Mouse (Mus musculus): ENCODE results near the gene Crlf1. TPM values are rescaled to one million over a fixed set of nuclear protein-coding genes. Genes with fewer than 3 reads are reported as not detected.

Crlf1 gene
- polyA plus RNA-seq, 1 experiment from 2014 or later, result 98.7 TPM

- Histone ChIP-seq H3K36me3 (ENCODE audit: insufficient read depth, low read length) (no peaks in the 10 kb centered on the region), H3K4me3 (ENCODE audit: low read depth, low read length) (no peak overlapping the region), H3K4me1 (ENCODE audit: insufficient read depth, low read depth, low read length) (peaks cover 28% of the 10 kb centered on the region), H3K9ac (replicated peaks; ENCODE audit: low read depth) (no peak overlapping the region), H3K27me3 (replicated peaks; ENCODE audit: insufficient read depth, low read length) (no peaks in the 10 kb centered on the region), H3K27ac (ENCODE audit: low read length) (no peak overlapping the region), H3K4me2 (replicated peaks; ENCODE audit: low read depth, low read length) (no peak overlapping the region), H3K9me3 (ENCODE audit: low read length) (no peaks in the 10 kb centered on the region)
- TF ChIP-seq CTCF (IDR thresholded peaks at IDR 0.05), result no peak
- no peak for TF ChIP-seq EP300 (IDR thresholded peaks at IDR 0.05)
- 0% methylated on average over 1 of the region's 1 CpGs for WGBS
- DNase-seq (ENCODE audit: low spot score) (peak; percentile 49), ATAC-seq (peak; percentile 57)
These were observed 59.9 kb downstream of the Crlf1 start for GRCm38 (mm10) chr8:70552836-70553235.

Other genes with a start within 250 kb of the Crlf1 start
- gene Homer3, start 210.3 kb upstream of the Crlf1 start, polyA plus RNA-seq (2015; fragmentation: Nextera tagmentation; extraction: Ambion mirVana), result 54.1 and 61.1 TPM in 2 replicates
- gene Ddx49, start 190.7 kb upstream of the Crlf1 start, polyA plus RNA-seq (2015; fragmentation: Nextera tagmentation; extraction: Ambion mirVana), result 29.9 and 32.5 TPM in 2 replicates
- gene Cope, start 190.6 kb upstream of the Crlf1 start, polyA plus RNA-seq (2015; fragmentation: Nextera tagmentation; extraction: Ambion mirVana), result 266 and 297 TPM in 2 replicates
- gene Cers1, start 177.4 kb upstream of the Crlf1 start, polyA plus RNA-seq (2015; fragmentation: Nextera tagmentation; extraction: Ambion mirVana), result 0.63 and 1.6 TPM in 2 replicates
- 0.33 and 0.81 TPM in 2 replicates for gene Gdf1, start 163.3 kb upstream of the Crlf1 start, polyA plus RNA-seq (2015; fragmentation: Nextera tagmentation; extraction: Ambion mirVana)
- 10.4 and 11.1 TPM in 2 replicates for gene Upf1, start 139.9 kb upstream of the Crlf1 start, polyA plus RNA-seq (2015; fragmentation: Nextera tagmentation; extraction: Ambion mirVana)
- 0.13 and 0.29 TPM in 2 replicates for gene Comp, start 119.6 kb upstream of the Crlf1 start, polyA plus RNA-seq (2015; fragmentation: Nextera tagmentation; extraction: Ambion mirVana)
- 5.1 and 7.0 TPM in 2 replicates for gene Crtc1, start 53.6 kb upstream of the Crlf1 start, polyA plus RNA-seq (2015; fragmentation: Nextera tagmentation; extraction: Ambion mirVana)
- 19.0 and 21.6 TPM in 2 replicates for gene Klhl26, start 16.2 kb upstream of the Crlf1 start, polyA plus RNA-seq (2015; fragmentation: Nextera tagmentation; extraction: Ambion mirVana)
- gene Tmem59l, start 5.8 kb upstream of the Crlf1 start, polyA plus RNA-seq (2015; fragmentation: Nextera tagmentation; extraction: Ambion mirVana), result 4.1 and 5.2 TPM in 2 replicates
- 103 and 117 TPM in 2 replicates for gene Rex1bd, start 13.6 kb downstream of the Crlf1 start, polyA plus RNA-seq (2015; fragmentation: Nextera tagmentation; extraction: Ambion mirVana)
- gene Uba52, start 17.6 kb downstream of the Crlf1 start, polyA plus RNA-seq (2015; fragmentation: Nextera tagmentation; extraction: Ambion mirVana), result 723 and 836 TPM in 2 replicates
- 222 and 228 TPM in 2 replicates for gene Fkbp8, start 34.6 kb downstream of the Crlf1 start, polyA plus RNA-seq (2015; fragmentation: Nextera tagmentation; extraction: Ambion mirVana)
- gene Kxd1, start 34.8 kb downstream of the Crlf1 start, polyA plus RNA-seq (2015; fragmentation: Nextera tagmentation; extraction: Ambion mirVana), result 56.1 and 62.4 TPM in 2 replicates
- 11.8 and 13.0 TPM in 2 replicates for gene Ell, start 46.3 kb downstream of the Crlf1 start, polyA plus RNA-seq (2015; fragmentation: Nextera tagmentation; extraction: Ambion mirVana)
- gene Isyna1, start 101.2 kb downstream of the Crlf1 start, polyA plus RNA-seq (2015; fragmentation: Nextera tagmentation; extraction: Ambion mirVana), result 49.1 and 57.8 TPM in 2 replicates
- gene Ssbp4, start 115.7 kb downstream of the Crlf1 start, polyA plus RNA-seq (2015; fragmentation: Nextera tagmentation; extraction: Ambion mirVana), result 117 and 125 TPM in 2 replicates
- 4.2 TPM in 2 replicates for gene Lrrc25, start 123.0 kb downstream of the Crlf1 start, polyA plus RNA-seq (2015; fragmentation: Nextera tagmentation; extraction: Ambion mirVana)
- 1.3 and 2.3 TPM in 2 replicates for gene Gdf15, start 139.3 kb downstream of the Crlf1 start, polyA plus RNA-seq (2015; fragmentation: Nextera tagmentation; extraction: Ambion mirVana)
- gene Pgpep1, start 167.2 kb downstream of the Crlf1 start, polyA plus RNA-seq (2015; fragmentation: Nextera tagmentation; extraction: Ambion mirVana), result 32.9 and 34.4 TPM in 2 replicates
- gene Lsm4, start 180.1 kb downstream of the Crlf1 start, polyA plus RNA-seq (2015; fragmentation: Nextera tagmentation; extraction: Ambion mirVana), result 95.9 and 104 TPM in 2 replicates
- 107 and 109 TPM in 2 replicates for gene Jund, start 205.8 kb downstream of the Crlf1 start, polyA plus RNA-seq (2015; fragmentation: Nextera tagmentation; extraction: Ambion mirVana)
- gene Iqcn, start 210.3 kb downstream of the Crlf1 start, polyA plus RNA-seq (2015; fragmentation: Nextera tagmentation; extraction: Ambion mirVana), result 0.04 and 0.07 TPM in 2 replicates
- 0.50 and 0.54 TPM in 2 replicates for gene Gm3336, start 225.4 kb downstream of the Crlf1 start, polyA plus RNA-seq (2015; fragmentation: Nextera tagmentation; extraction: Ambion mirVana)
- gene Pde4c, start 230.6 kb downstream of the Crlf1 start, polyA plus RNA-seq (2015; fragmentation: Nextera tagmentation; extraction: Ambion mirVana), result 0.93 and 2.0 TPM in 2 replicates

Measured in lung, postnatal 0 days (tissue).